Mouse (Mus musculus): ENCODE data around the gene Aldh1a2.

Aldh1a2 gene

GRCm38 (mm10) chr9:71216036-71216995, 727 bp downstream of the Aldh1a2 start:
- peak; percentile 8 to 9 for DNase-seq

- DNase-seq, result no peak
Observed at GRCm38 (mm10) chr9:71216996-71217792, 1.6 kb downstream of the Aldh1a2 start.

GRCm38 (mm10) chr9:71217793-71218095, 2.2 kb downstream of the Aldh1a2 start:
- DNase-seq, result no peak

GRCm38 (mm10) chr9:71219161-71219560, 3.6 kb downstream of the Aldh1a2 start:
- no peak for DNase-seq

- no peak for DNase-seq
Observed at GRCm38 (mm10) chr9:71220401-71220800, 4.8 kb downstream of the Aldh1a2 start.

GRCm38 (mm10) chr9:71227226-71227970, 11.8 kb downstream of the Aldh1a2 start:
- no peak for DNase-seq

- no peak for DNase-seq
Observed at GRCm38 (mm10) chr9:71230011-71230410, 14.4 kb downstream of the Aldh1a2 start.

GRCm38 (mm10) chr9:71236540-71236939, 21.0 kb downstream of the Aldh1a2 start:
- DNase-seq, result no peak

- no peak for DNase-seq
Observed at GRCm38 (mm10) chr9:71239926-71240325, 24.3 kb downstream of the Aldh1a2 start.

GRCm38 (mm10) chr9:71241515-71242411, 26.2 kb downstream of the Aldh1a2 start:
- DNase-seq, result no peak

GRCm38 (mm10) chr9:71242412-71242781, 26.8 kb downstream of the Aldh1a2 start:
- no peak for DNase-seq

- no peak for DNase-seq
Observed at GRCm38 (mm10) chr9:71254380-71254779, 38.8 kb downstream of the Aldh1a2 start.

GRCm38 (mm10) chr9:71262711-71263110, 47.1 kb downstream of the Aldh1a2 start:
- DNase-seq, result no peak

- DNase-seq, result no peak
Observed at GRCm38 (mm10) chr9:71269711-71270110, 54.1 kb downstream of the Aldh1a2 start.

GRCm38 (mm10) chr9:71270205-71270604, 54.6 kb downstream of the Aldh1a2 start:
- peak in 1 of 2 experiments; percentile 6 for DNase-seq

- no peak for DNase-seq
Observed at GRCm38 (mm10) chr9:71276149-71276721, 60.6 kb downstream of the Aldh1a2 start.

- DNase-seq, result no peak
Observed at GRCm38 (mm10) chr9:71278741-71279140, 63.2 kb downstream of the Aldh1a2 start.

- no peak for DNase-seq
Observed at GRCm38 (mm10) chr9:71283156-71283555, 67.6 kb downstream of the Aldh1a2 start.

GRCm38 (mm10) chr9:71285231-71285630, 69.6 kb downstream of the Aldh1a2 start:
- no peak for DNase-seq

GRCm38 (mm10) chr9:71286420-71286819, 70.8 kb downstream of the Aldh1a2 start:
- DNase-seq, result no peak

GRCm38 (mm10) chr9:71288738-71289137, 73.1 kb downstream of the Aldh1a2 start:
- no peak for DNase-seq

- no peak for DNase-seq
Observed at GRCm38 (mm10) chr9:71289810-71290209, 74.2 kb downstream of the Aldh1a2 start.

Data from kidney, adult 8-10 months (tissue).